Mouse (Mus musculus) cortical plate, adult 2 months (tissue): ENCODE data around the gene Celf2.

Source experiments
- CTCF ChIP-seq: fragments of 200-500 bp; IDR thresholded peaks from 2 replicates; pipeline ENCODE4 v1.5.1; 2011; ENCODE audit warnings: mild to moderate bottlenecking, control low read depth, low read length; ENCODE audit not compliant: insufficient read depth; ENCODE audit errors: extremely low read depth
- POLR2A ChIP-seq: fragments of 200-500 bp; IDR thresholded peaks from 2 replicates; pipeline ENCODE4 v1.6.1; 2011; ENCODE audit warnings: mild to moderate bottlenecking, low read length, control low read depth; ENCODE audit not compliant: insufficient read depth; ENCODE audit errors: extremely low read depth

DNA sequence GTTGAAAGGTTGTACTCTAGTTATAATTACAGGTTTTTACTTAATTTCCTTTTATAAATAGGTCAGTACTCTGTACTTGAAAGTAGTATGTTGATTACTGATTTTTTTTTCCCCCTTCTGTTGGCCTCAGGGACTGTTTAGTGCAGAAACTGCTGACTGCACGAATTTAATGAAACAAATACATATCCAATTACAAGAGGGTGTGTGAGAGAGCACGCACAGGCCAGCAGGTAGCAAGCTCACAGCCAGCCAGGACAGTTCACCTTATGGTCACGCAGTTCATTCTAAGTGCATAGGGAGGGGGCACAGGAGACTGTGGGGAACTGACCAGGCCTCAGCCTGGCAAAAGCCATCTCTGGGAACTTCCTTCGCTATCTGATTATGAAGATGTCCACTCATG is 236.1 kb downstream of the Celf2 start:
- TF ChIP-seq CTCF (no peak), POLR2A (no peak)
